Mouse (Mus musculus) kidney, adult 8-10 months (tissue): ENCODE data around the gene Rab3ip.
A peak's percentile ranks its signal among the peaks of the same experiment; 100 is the strongest.

Experiments
- DNase-seq, 2 experiments: peaks; one replicate each; pipeline ENCODE4 v3.0.0; 2022

Rab3ip gene

DNA sequence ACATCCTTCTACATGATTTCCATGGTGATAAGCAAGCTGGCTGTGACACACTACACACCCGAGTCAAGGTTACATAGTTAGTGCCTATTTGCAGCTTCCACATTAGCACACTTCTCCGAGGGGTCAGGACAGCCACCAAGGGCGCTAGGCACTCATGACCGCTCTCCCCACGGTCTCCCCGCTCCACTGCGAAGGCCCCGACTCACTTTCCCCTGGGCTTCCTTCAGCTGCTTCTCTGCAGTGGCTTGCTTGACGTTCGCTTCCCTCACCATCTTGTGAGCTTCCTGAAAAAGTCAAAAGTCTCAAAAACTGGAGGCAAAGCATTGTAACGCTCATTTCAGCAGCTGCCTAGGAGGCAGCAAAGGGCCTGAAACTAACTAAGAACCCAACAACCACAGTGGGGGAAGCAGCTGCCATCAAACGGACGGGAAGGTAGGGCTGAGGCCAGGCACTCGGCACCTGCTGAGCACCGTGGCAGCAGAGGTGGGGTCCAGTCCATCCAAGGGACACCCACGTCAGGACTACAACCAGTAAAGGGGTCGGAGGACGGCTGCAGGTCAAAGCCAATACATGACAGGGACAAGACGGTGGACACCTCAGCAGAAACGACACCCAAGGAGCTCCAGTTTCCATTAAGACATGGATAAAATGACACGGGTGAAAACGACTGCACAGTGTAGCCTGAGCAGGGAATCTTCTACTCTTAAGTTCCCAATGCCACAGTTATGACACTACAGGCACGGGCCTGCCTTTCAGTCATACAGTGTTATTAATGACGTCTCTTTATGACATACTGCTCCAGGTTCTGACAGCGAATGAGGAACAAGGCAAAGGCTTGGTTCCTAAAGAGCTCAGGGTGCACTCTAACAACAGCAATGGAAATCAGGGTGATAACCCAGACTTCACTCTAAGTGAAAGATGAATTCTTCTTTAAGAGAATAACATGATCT, 30.9 kb downstream of the Rab3ip start:
- DNase-seq: no peak

DNA sequence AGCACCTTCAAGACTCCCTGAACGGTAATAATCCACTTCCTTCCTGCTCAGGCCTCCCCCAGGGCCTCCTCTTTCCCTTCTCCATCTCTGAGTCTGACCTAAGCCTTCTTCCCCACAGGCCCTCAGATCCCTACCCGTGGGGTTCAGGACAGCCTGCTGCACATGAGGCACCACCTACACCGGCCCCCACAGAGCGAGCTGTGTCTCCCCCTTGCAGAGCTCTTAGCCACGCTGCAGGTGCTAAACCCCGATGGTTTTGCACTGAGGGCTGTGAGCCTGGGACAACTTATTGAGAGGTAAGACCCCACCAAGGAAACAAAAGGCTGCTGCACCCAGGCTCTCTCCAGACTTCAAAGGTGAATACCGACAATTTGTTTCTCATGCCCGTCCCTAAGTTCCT, 34.0 kb downstream of the Rab3ip start:
- DNase-seq: no peak

- no peak for DNase-seq
These were observed 35.3 kb downstream of the Rab3ip start for GRCm38 (mm10) chr10:116915286-116915685.

DNA sequence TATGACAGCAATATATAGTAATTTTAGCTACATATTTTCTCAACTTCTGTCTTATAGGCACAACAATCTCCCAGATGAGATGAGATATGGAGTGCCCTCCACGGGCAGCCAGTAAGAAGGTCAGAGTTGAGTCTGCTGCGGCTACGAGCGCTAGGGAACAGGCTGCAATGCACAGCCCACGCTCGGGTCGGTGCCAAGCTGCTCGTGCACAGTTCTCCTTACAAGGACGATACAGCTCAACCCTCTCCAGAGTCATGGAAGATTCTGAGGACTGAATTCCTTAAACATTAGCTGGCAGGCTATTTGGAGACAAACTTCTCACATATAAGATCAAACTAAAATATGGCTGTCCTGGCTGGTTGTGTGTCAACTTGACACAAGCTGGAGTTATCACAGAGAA, 36.0 kb downstream of the Rab3ip start:
- DNase-seq: no peak

- no peak for DNase-seq
These were observed 36.8 kb downstream of the Rab3ip start for GRCm38 (mm10) chr10:116913647-116914273.

DNA sequence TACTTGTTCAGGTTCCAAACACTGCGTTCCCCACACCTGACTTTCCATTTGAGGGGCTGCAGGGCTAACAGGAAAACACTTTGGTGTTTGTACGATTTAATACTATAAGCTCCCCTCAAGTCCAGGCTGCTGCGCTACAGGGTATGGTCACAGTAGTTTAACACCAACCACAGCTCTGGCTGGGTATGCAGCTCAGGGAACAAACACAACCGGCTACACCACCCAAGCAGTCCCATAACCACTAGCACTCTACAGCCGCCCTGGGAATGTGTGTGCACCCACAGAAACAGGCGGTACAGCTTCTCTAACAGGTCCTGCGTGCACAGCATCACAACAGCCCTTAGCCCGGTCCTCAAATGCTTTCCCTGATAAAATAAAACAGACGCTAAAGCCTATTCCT, 37.7 kb downstream of the Rab3ip start:
- DNase-seq: no peak

DNA sequence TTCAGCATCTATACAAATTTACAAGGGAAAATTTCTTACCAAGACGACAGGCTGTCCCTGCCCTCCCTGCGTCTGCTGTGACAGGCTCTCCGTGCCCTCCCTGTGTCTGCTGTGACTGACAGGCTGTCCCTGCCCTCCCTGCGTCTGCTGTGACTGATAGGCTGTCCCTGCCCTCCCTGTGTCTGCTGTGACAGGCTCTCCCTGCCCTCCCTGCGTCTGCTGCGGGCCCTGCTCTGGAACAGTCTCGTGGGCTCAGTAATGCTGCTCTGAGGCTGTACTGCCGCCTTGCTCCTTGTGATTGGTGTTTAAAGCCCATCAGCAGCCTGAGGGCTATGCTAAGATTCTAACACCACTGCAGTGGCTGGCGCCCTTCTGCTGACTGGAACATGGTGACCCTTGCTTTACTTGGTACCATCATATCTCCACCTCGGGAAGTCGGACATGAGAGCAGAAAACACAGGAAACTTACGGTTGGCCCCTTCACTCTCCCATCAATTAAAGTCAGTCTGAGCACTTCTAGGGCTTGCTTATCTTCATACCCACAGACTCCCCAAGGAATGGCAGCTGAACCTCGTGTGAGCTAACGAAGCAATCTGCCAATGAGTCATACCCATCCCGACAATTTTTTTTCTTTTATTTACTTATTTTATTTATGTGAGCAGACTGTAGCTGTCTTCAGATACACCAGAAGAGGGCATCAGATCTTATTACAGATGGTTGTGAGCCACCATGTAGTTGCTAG, 41.5 kb downstream of the Rab3ip start:
- DNase-seq: no peak

DNA sequence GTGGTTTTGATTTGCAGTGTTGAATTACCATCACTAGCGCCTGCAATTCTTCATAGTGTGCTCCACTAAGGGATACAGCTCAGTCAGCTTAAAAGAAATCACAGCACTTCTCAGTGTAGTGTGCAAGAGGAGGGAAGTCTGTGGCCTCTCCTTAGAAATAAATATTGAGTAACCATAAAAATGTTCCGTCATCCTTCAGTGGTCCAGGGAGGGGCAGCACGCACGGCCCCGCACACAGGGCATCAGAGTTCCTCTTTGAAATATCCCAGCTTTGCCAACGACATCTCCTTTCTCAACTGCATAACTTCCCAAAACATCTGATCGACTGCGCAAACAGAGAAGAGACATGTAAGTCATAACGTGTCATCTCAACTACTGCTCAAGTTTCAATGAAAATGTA, 43.8 kb downstream of the Rab3ip start:
- DNase-seq: no peak

GRCm38 (mm10) chr10:116904503-116904908, 46.1 kb downstream of the Rab3ip start:
- no peak for DNase-seq

GRCm38 (mm10) chr10:116896336-116897177, 54.0 kb downstream of the Rab3ip start, which contains the start of gene Myrfl:
Myrfl (minus strand) TSS chr10:116896919.
- DNase-seq: no peak

GRCm38 (mm10) chr10:116895108-116895833, 55.3 kb downstream of the Rab3ip start:
- no peak for DNase-seq

DNA sequence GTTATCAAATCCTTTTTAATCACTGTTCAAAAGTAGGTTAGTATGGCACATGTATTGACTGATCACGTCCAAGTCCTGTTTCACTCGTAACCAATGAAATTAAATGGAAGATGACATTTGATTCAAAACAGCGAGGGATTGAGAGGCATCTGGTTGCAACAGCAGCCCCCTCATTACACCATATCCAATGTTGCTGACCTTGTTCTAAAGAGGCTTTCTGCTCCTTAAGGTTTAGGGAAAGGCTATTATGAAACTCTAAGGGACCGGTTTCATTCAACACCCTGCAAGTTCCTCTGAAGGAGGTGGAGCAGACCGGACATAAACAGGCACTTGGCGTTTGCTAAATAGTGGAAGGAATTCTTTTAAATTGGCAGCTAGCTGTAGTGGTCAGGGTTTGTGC, 56.0 kb downstream of the Rab3ip start:
- no peak for DNase-seq

DNA sequence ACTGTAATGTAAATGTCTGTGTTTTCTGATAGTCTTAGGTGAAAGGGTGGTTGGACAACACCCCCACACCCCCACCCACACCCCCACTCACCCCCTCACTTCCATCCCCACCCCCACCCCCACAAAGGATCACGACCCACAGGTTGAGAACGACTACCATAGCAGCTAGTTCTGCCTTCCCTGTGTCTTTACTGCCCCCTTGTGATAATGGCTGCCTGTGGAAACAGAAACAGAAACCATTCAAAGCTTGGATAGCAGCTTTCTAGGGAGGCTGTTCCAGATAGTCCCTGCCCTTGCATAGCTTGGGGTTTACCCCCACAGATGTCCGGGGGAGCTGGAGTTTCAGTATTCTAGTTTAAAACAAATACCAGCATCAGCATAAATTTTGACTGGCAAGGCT, 56.8 kb downstream of the Rab3ip start:
- peak in 1 of 2 experiments; percentile 28 for DNase-seq

GRCm38 (mm10) chr10:116890587-116890986, 60.0 kb downstream of the Rab3ip start:
- DNase-seq: no peak

GRCm38 (mm10) chr10:116884552-116884951, 66.0 kb downstream of the Rab3ip start:
- no peak for DNase-seq

DNA sequence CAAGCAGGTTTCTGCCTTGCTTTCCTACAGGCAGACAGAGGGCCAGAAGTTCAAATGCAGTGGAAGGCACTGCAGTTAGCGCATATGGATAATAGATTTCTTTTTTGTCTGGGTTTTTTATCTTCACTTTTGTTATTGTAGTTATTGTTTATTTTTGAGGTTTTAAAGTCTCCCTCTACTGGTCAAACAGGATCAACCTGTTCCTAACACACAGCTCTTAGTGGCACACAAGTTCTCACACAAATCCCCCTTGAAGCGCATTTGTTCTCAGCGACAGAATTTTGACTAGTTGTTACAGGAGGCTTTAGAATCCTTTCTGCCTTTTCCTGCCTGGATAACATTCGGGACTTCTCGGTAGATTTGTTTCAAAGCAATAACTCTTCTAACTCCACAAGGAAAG, 67.0 kb downstream of the Rab3ip start:
- DNase-seq: no peak

GRCm38 (mm10) chr10:116877436-116877835, 73.1 kb downstream of the Rab3ip start:
- no peak for DNase-seq

DNA sequence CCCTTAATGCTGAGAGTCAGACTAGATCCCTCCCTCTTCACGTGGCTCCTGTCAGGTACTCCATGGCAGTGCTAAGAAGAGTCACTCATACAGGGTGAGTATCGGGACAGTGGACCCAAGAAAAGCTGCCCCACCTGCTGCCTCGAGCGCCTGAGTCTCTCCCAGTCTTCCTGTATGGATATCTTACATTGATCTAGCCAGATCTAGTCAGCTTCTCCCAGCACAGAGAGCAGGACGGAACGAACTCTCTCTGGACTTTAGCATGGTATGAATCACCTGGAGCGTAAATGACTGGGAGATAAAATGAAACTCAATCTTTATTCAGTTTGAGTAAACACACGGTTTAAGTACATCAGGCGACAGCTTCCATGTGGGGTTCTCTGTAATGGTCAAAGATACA, 76.1 kb downstream of the Rab3ip start:
- DNase-seq: no peak

DNA sequence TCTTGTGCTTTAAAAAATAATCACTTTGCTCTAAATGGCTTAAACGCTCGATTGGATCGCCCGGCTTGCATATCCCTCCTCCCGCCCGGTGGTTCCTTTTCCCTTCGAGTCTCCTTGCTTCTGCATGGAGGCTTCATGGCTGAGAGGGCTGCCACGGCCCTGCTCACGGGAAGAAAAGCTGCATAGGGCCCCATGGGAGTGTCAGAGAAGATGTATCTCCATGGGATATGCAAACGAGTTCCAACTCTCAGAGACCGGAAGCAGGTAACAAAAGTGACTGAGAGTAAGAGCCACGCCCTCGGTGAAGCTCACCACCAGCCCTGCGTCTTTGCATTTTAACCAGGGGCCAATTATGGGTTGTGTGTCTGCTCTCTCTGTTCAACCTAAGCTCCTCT, 78.6 kb downstream of the Rab3ip start:
- no peak for DNase-seq

DNA sequence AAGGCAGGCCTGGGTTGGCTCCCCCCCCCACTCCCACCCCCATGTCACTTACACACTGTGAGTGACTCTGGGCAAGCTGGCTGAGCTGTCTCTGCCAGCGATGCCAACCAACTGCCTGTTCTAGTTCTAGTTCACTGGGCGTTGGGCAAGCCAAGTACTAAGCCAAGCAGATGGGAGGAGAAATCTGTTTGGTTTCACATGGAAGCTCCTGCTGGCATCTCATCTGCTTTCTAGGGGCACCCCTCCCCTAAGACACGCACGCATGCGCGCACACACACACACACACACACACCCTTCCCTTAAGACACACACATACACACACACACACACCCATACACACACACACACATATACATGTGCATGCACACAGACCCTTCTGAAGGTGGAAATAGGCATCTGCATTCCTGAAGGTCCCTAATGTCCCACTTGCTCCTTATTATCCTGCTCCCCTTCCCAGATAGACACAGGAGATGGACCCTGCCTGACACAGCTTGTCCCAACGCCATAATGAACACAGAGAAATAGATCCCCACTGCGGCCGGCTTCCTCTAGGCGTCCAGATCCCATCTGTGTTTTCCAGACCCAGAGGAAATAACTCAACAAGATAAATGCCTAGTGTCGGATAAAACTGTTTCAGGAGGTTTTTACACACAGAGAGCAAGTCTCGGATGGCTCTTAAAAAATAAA, 79.1 kb downstream of the Rab3ip start:
- no peak for DNase-seq

GRCm38 (mm10) chr10:116870819-116871218, 79.8 kb downstream of the Rab3ip start:
- no peak for DNase-seq
